Mouse (Mus musculus): ENCODE data around the gene Zfp169. TPM values are rescaled to one million over a fixed set of nuclear protein-coding genes. Genes with fewer than 3 reads are reported as not detected.
"Not testable (repeated sequence)": the region's sequence is repeated elsewhere in the genome, so short reads cannot be mapped to it uniquely, and the experiment has no call there.

Zfp169 gene
- polyA plus RNA-seq, 1 experiment from 2014 or later = 4.5 TPM

- Histone ChIP-seq H3K4me3 (replicated peaks; ENCODE audit: low read length) (no peak overlapping the region), H3K9me3 (replicated peaks; ENCODE audit: control insufficient read depth, low read length) (no peaks in the 10 kb centered on the region), H3K27ac (ENCODE audit: low read length) (no peak overlapping the region), H3K9ac (ENCODE audit: low read length) (no peak overlapping the region), H3K27me3 (ENCODE audit: control insufficient read depth, insufficient read depth, low read length) (no peaks in the 10 kb centered on the region), H3K4me1 (ENCODE audit: control insufficient read depth, insufficient read depth, low read length) (no peaks in the 10 kb centered on the region), H3K4me2 (ENCODE audit: low read depth, low read length) (no peak overlapping the region), H3K36me3 (ENCODE audit: control insufficient read depth, insufficient read depth, low read length) (no peaks in the 10 kb centered on the region)
- WGBS = 54% methylated on average over 2 of the region's 2 CpGs
- no peak for ATAC-seq (ENCODE audit: insufficient read depth, low FRiP score)
These were observed 15.8 kb upstream of the Zfp169 start for GRCm38 (mm10) chr13:48529028-48529427.

- H3K4me1 ChIP-seq (ENCODE audit: control insufficient read depth, insufficient read depth, low read length) = no peaks in the 10 kb centered on the region
- no peak overlapping the region for H3K4me2 ChIP-seq (ENCODE audit: low read depth, low read length)
- no peaks in the 10 kb centered on the region for H3K27me3 ChIP-seq (ENCODE audit: control insufficient read depth, insufficient read depth, low read length)
- no peaks in the 10 kb centered on the region for H3K36me3 ChIP-seq (ENCODE audit: control insufficient read depth, insufficient read depth, low read length)
- ATAC-seq (ENCODE audit: insufficient read depth, low FRiP score) = peak; percentile 62; the same call in 1 of the 2 replicates
- H3K9ac ChIP-seq (ENCODE audit: low read length) = no peak overlapping the region
- H3K4me3 ChIP-seq (replicated peaks; ENCODE audit: low read length) = no peak overlapping the region
- H3K9me3 ChIP-seq (replicated peaks; ENCODE audit: control insufficient read depth, low read length) = no peaks in the 10 kb centered on the region
- no peak overlapping the region for H3K27ac ChIP-seq (ENCODE audit: low read length)
- WGBS = 51% methylated on average over 15 of the region's 15 CpGs
These were observed 15.0 kb upstream of the Zfp169 start for GRCm38 (mm10) chr13:48528123-48528871.

- Histone ChIP-seq H3K9me3 (replicated peaks; ENCODE audit: control insufficient read depth, low read length) (no peaks in the 10 kb centered on the region), H3K4me2 (ENCODE audit: low read depth, low read length) (no peak overlapping the region), H3K9ac (ENCODE audit: low read length) (no peak overlapping the region), H3K4me3 (replicated peaks; ENCODE audit: low read length) (no peak overlapping the region), H3K36me3 (ENCODE audit: control insufficient read depth, insufficient read depth, low read length) (no peaks in the 10 kb centered on the region), H3K4me1 (ENCODE audit: control insufficient read depth, insufficient read depth, low read length) (no peaks in the 10 kb centered on the region), H3K27me3 (ENCODE audit: control insufficient read depth, insufficient read depth, low read length) (no peaks in the 10 kb centered on the region), H3K27ac (ENCODE audit: low read length) (no peak overlapping the region)
- WGBS = 73% methylated on average over 5 of the region's 5 CpGs
- ATAC-seq (ENCODE audit: insufficient read depth, low FRiP score) = no peak
These were observed 12.5 kb upstream of the Zfp169 start for GRCm38 (mm10) chr13:48525745-48526144.

- not testable (repeated sequence) for H3K9ac ChIP-seq (ENCODE audit: low read length); ATAC-seq (ENCODE audit: insufficient read depth, low FRiP score); H3K27ac ChIP-seq (ENCODE audit: low read length); H3K9me3 ChIP-seq (replicated peaks; ENCODE audit: control insufficient read depth, low read length); H3K36me3 ChIP-seq (ENCODE audit: control insufficient read depth, insufficient read depth, low read length); H3K4me1 ChIP-seq (ENCODE audit: control insufficient read depth, insufficient read depth, low read length); H3K4me3 ChIP-seq (replicated peaks; ENCODE audit: low read length); H3K4me2 ChIP-seq (ENCODE audit: low read depth, low read length); H3K27me3 ChIP-seq (ENCODE audit: control insufficient read depth, insufficient read depth, low read length)
These were observed 5.9 kb upstream of the Zfp169 start for GRCm38 (mm10) chr13:48519122-48519521.

- Histone ChIP-seq H3K4me3 (replicated peaks; ENCODE audit: low read length) (no peak overlapping the region), H3K27ac (ENCODE audit: low read length) (0 out of 2 replicates have a peak overlapping the region, but pooled peaks have one; percentile 15), H3K27me3 (ENCODE audit: control insufficient read depth, insufficient read depth, low read length) (no peaks in the 10 kb centered on the region), H3K9me3 (replicated peaks; ENCODE audit: control insufficient read depth, low read length) (no peaks in the 10 kb centered on the region), H3K4me1 (ENCODE audit: control insufficient read depth, insufficient read depth, low read length) (peaks cover 6% of the 10 kb centered on the region; the same call in 1 of the 2 replicates), H3K4me2 (ENCODE audit: low read depth, low read length) (no peak overlapping the region), H3K36me3 (ENCODE audit: control insufficient read depth, insufficient read depth, low read length) (no peaks in the 10 kb centered on the region), H3K9ac (ENCODE audit: low read length) (no peak overlapping the region)
- no peak for ATAC-seq (ENCODE audit: insufficient read depth, low FRiP score)
- 73% methylated on average over 4 of the region's 4 CpGs for WGBS
These were observed 2.6 kb upstream of the Zfp169 start for GRCm38 (mm10) chr13:48515861-48516260.

GRCm38 (mm10) chr13:48508661-48509060, 4.6 kb downstream of the Zfp169 start:
- H3K36me3 ChIP-seq (ENCODE audit: control insufficient read depth, insufficient read depth, low read length) = 0 out of 2 replicates have a peak, but pooled peaks cover 8% of the 10 kb centered on the region
- H3K27ac ChIP-seq (ENCODE audit: low read length) = no peak overlapping the region
- H3K9ac ChIP-seq (ENCODE audit: low read length) = no peak overlapping the region
- H3K4me1 ChIP-seq (ENCODE audit: control insufficient read depth, insufficient read depth, low read length) = peaks cover 6% of the 10 kb centered on the region; the same call in 1 of the 2 replicates
- ATAC-seq (ENCODE audit: insufficient read depth, low FRiP score) = no peak
- H3K4me3 ChIP-seq (replicated peaks; ENCODE audit: low read length) = no peak overlapping the region
- no peaks in the 10 kb centered on the region for H3K9me3 ChIP-seq (replicated peaks; ENCODE audit: control insufficient read depth, low read length)
- no peaks in the 10 kb centered on the region for H3K27me3 ChIP-seq (ENCODE audit: control insufficient read depth, insufficient read depth, low read length)
- no peak overlapping the region for H3K4me2 ChIP-seq (ENCODE audit: low read depth, low read length)
- WGBS = 80% methylated on average over 9 of the region's 9 CpGs

GRCm38 (mm10) chr13:48502422-48502821, 10.8 kb downstream of the Zfp169 start:
- H3K27me3 ChIP-seq (ENCODE audit: control insufficient read depth, insufficient read depth, low read length) = no peaks in the 10 kb centered on the region
- no peak overlapping the region for H3K9ac ChIP-seq (ENCODE audit: low read length)
- H3K4me2 ChIP-seq (ENCODE audit: low read depth, low read length) = no peak overlapping the region
- H3K27ac ChIP-seq (ENCODE audit: low read length) = no peak overlapping the region
- WGBS = 71% methylated on average over 5 of the region's 5 CpGs
- ATAC-seq (ENCODE audit: insufficient read depth, low FRiP score) = no peak
- no peaks in the 10 kb centered on the region for H3K9me3 ChIP-seq (replicated peaks; ENCODE audit: control insufficient read depth, low read length)
- no peaks in the 10 kb centered on the region for H3K4me1 ChIP-seq (ENCODE audit: control insufficient read depth, insufficient read depth, low read length)
- H3K36me3 ChIP-seq (ENCODE audit: control insufficient read depth, insufficient read depth, low read length) = 0 out of 2 replicates have a peak, but pooled peaks cover 8% of the 10 kb centered on the region
- H3K4me3 ChIP-seq (replicated peaks; ENCODE audit: low read length) = no peak overlapping the region

GRCm38 (mm10) chr13:48498676-48499075, 14.6 kb downstream of the Zfp169 start:
- Histone ChIP-seq H3K27me3 (ENCODE audit: control insufficient read depth, insufficient read depth, low read length) (no peaks in the 10 kb centered on the region), H3K4me1 (ENCODE audit: control insufficient read depth, insufficient read depth, low read length) (no peaks in the 10 kb centered on the region), H3K4me3 (replicated peaks; ENCODE audit: low read length) (no peak overlapping the region), H3K4me2 (ENCODE audit: low read depth, low read length) (no peak overlapping the region), H3K9ac (ENCODE audit: low read length) (no peak overlapping the region), H3K36me3 (ENCODE audit: control insufficient read depth, insufficient read depth, low read length) (peaks cover 3% of the 10 kb centered on the region; the same call in 1 of the 2 replicates), H3K27ac (ENCODE audit: low read length) (no peak overlapping the region), H3K9me3 (replicated peaks; ENCODE audit: control insufficient read depth, low read length) (0 out of 2 replicates have a peak, but pooled peaks cover 2% of the 10 kb centered on the region)
- ATAC-seq (ENCODE audit: insufficient read depth, low FRiP score) = peak; percentile 66; the same call in 1 of the 2 replicates
- WGBS = 50% methylated on average over 4 of the region's 4 CpGs

GRCm38 (mm10) chr13:48497693-48498221, 15.5 kb downstream of the Zfp169 start:
- H3K4me3 ChIP-seq (replicated peaks; ENCODE audit: low read length) = no peak overlapping the region
- H3K9ac ChIP-seq (ENCODE audit: low read length) = no peak overlapping the region
- peak; percentile 56; the same call in 1 of the 2 replicates for ATAC-seq (ENCODE audit: insufficient read depth, low FRiP score)
- H3K36me3 ChIP-seq (ENCODE audit: control insufficient read depth, insufficient read depth, low read length) = peaks cover 3% of the 10 kb centered on the region; the same call in 1 of the 2 replicates
- no peaks in the 10 kb centered on the region for H3K27me3 ChIP-seq (ENCODE audit: control insufficient read depth, insufficient read depth, low read length)
- no peaks in the 10 kb centered on the region for H3K4me1 ChIP-seq (ENCODE audit: control insufficient read depth, insufficient read depth, low read length)
- H3K4me2 ChIP-seq (ENCODE audit: low read depth, low read length) = no peak overlapping the region
- H3K9me3 ChIP-seq (replicated peaks; ENCODE audit: control insufficient read depth, low read length) = 0 out of 2 replicates have a peak, but pooled peaks cover 2% of the 10 kb centered on the region
- H3K27ac ChIP-seq (ENCODE audit: low read length) = no peak overlapping the region
- WGBS = 30% methylated on average over 15 of the region's 15 CpGs

Data from stomach, embryonic 16.5 days (tissue).